Mouse (Mus musculus) lung, postnatal 0 days (tissue): ENCODE results near the gene BC049730. TPM values are rescaled to one million over a fixed set of nuclear protein-coding genes. Genes with fewer than 3 reads are reported as not detected.
"Not testable (repeated sequence)": the region's sequence is repeated elsewhere in the genome, so short reads cannot be mapped to it uniquely, and the experiment has no call there.

Experiments
- ATAC-seq: fragments of 200-750 bp; cut with Nextera tagmentation; 2 replicates; pipeline ENCODE4 v1.8.0; 2017; ENCODE audit warnings: moderate library complexity
- DNase-seq: peaks from one replicate; pipeline ENCODE4 v3.0.0-alpha.2; 2016; ENCODE audit warnings: low spot score
- H3K27ac ChIP-seq: fragments of 300-500 bp; sonication (generic); 2 replicates; pipeline ENCODE4 v1.5.1; 2014; ENCODE audit warnings: antibody characterized with exemption, mild to moderate bottlenecking, low read length, mixed read lengths
- H3K27me3 ChIP-seq: fragments of 300-500 bp; sonication (generic); replicated peaks from 2 replicates; pipeline ENCODE4 v1.6.1; 2014; ENCODE audit warnings: low read length, mixed read lengths; ENCODE audit not compliant: insufficient read depth
- H3K36me3 ChIP-seq: fragments of 300-500 bp; sonication (generic); 2 replicates; pipeline ENCODE4 v1.6.1; 2014; ENCODE audit warnings: low read length, mixed read lengths; ENCODE audit not compliant: insufficient read depth
- H3K4me1 ChIP-seq: fragments of 300-500 bp; sonication (generic); 2 replicates; pipeline ENCODE4 v1.6.1; 2014; ENCODE audit warnings: antibody characterized with exemption, low read depth, low read length, mixed read lengths; ENCODE audit not compliant: insufficient read depth
- H3K4me2 ChIP-seq: fragments of 300-500 bp; sonication (generic); replicated peaks from 2 replicates; pipeline ENCODE4 v1.6.1; 2014; ENCODE audit warnings: low read depth, mild to moderate bottlenecking, low read length, moderate library complexity, mixed read lengths
- H3K4me3 ChIP-seq: fragments of 300-500 bp; sonication (generic); 2 replicates; pipeline ENCODE4 v1.5.1; 2014; ENCODE audit warnings: low read depth, low read length
- H3K9ac ChIP-seq: fragments of 300-500 bp; sonication (generic); replicated peaks from 2 replicates; pipeline ENCODE4 v1.6.1; 2014; ENCODE audit warnings: low read depth, mild to moderate bottlenecking
- H3K9me3 ChIP-seq: fragments of 300-500 bp; sonication (generic); 2 replicates; pipeline ENCODE4 v1.6.1; 2016; ENCODE audit warnings: low read length, mixed read lengths
- CTCF ChIP-seq: IDR thresholded peaks from 2 replicates; pipeline ENCODE4 v1.5.1; 2016; ENCODE audit warnings: antibody characterized with exemption, mild to moderate bottlenecking
- EP300 ChIP-seq: IDR thresholded peaks from 2 replicates; pipeline ENCODE4 v1.6.1; 2016; ENCODE audit warnings: antibody characterized with exemption, mild to moderate bottlenecking, control low read depth
- WGBS: fragments of 180-500 bp; shearing (Covaris S2); extraction: QIAGEN DNeasy Blood & Tissue Kit; methylation state at CpG from one replicate; pipeline ENCODE4 v1.1.7; 2014; 5-methylcytosine and 5-hydroxymethylcytosine counted together
- polyA plus RNA-seq: library from polyadenylated mRNA; unstranded; fragments of >200 nt; fragmentation: Nextera tagmentation; extraction: Ambion mirVana; gene quantifications from 2 replicates; pipeline ENCODE4 v1.2.1, GENCODE M21; 2015

Gene BC049730
- polyA plus RNA-seq, 1 experiment from 2014 or later = not detected

- Histone ChIP-seq H3K4me1 (no peaks in the 10 kb centered on the region), H3K27me3 (no peaks in the 10 kb centered on the region), H3K4me3 (no peak overlapping the region), H3K4me2 (no peak overlapping the region), H3K9ac (no peak overlapping the region), H3K27ac (no peak overlapping the region), H3K9me3 (no peaks in the 10 kb centered on the region), H3K36me3 (no peaks in the 10 kb centered on the region)
- WGBS = 91% methylated on average over 23 of the region's 23 CpGs
- ATAC-seq = no peak
- no peak for DNase-seq
- no peak for TF ChIP-seq CTCF
- TF ChIP-seq EP300 = no peak
These were observed 37.0 kb upstream of the BC049730 start for GRCm38 (mm10) chr7:24671944-24672439.

- WGBS = 84% methylated on average over 9 of the region's 9 CpGs
- no peaks in the 10 kb centered on the region for H3K9me3 ChIP-seq
These were observed 32.5 kb upstream of the BC049730 start, which contains the start of gene Tex101 for GRCm38 (mm10) chr7:24676575-24676974. TSS of gene Tex101 (minus strand) at chr7:24676675.

GRCm38 (mm10) chr7:24684121-24684520, 24.9 kb upstream of the BC049730 start:
- not testable (repeated sequence) for H3K27ac ChIP-seq, H3K9ac ChIP-seq, H3K27me3 ChIP-seq, H3K4me3 ChIP-seq, H3K36me3 ChIP-seq, H3K9me3 ChIP-seq, ATAC-seq, H3K4me1 ChIP-seq, H3K4me2 ChIP-seq, DNase-seq
- 0 out of 2 replicates have a peak, but pooled peaks have one; percentile 7 for TF ChIP-seq CTCF
- 67% methylated on average over 7 of the region's 7 CpGs for WGBS

More at GRCm38 (mm10) chr7:24676575-24676974, 32.5 kb upstream of the BC049730 start, which contains the start of gene Tex101:
- DNase-seq (no peak), ATAC-seq (no peak)
- Histone ChIP-seq H3K27me3 (no peaks in the 10 kb centered on the region), H3K36me3 (no peaks in the 10 kb centered on the region), H3K27ac (no peak within 1 kb of the TSS), H3K9ac (no peak within 1 kb of the TSS), H3K4me1 (no peaks in the 10 kb centered on the region), H3K4me2 (no peak within 1 kb of the TSS), H3K4me3 (no peak within 1 kb of the TSS)
- no peak for TF ChIP-seq EP300
- no peak for TF ChIP-seq CTCF

- H3K9me3 ChIP-seq, H3K4me2 ChIP-seq, ATAC-seq, DNase-seq, H3K9ac ChIP-seq, H3K4me1 ChIP-seq, H3K27me3 ChIP-seq, H3K36me3 ChIP-seq, H3K4me3 ChIP-seq, H3K27ac ChIP-seq: not testable (repeated sequence)
- WGBS = 87% methylated on average over 10 of the region's 10 CpGs
These were observed 21.5 kb upstream of the BC049730 start for GRCm38 (mm10) chr7:24687519-24687918.

- not testable (repeated sequence) for ATAC-seq, H3K27ac ChIP-seq, H3K9me3 ChIP-seq, H3K9ac ChIP-seq, H3K36me3 ChIP-seq, DNase-seq, H3K27me3 ChIP-seq, H3K4me2 ChIP-seq, H3K4me1 ChIP-seq, H3K4me3 ChIP-seq
- 73% methylated on average over 3 of the region's 3 CpGs for WGBS
These were observed 16.3 kb upstream of the BC049730 start for GRCm38 (mm10) chr7:24692693-24693092.

GRCm38 (mm10) chr7:24697891-24698290, 11.2 kb upstream of the BC049730 start:
- not testable (repeated sequence) for H3K36me3 ChIP-seq, DNase-seq, H3K27me3 ChIP-seq, H3K4me2 ChIP-seq, H3K9me3 ChIP-seq, H3K4me3 ChIP-seq, H3K9ac ChIP-seq, H3K27ac ChIP-seq, ATAC-seq, H3K4me1 ChIP-seq
- WGBS = 89% methylated on average over 4 of the region's 4 CpGs

- H3K4me3 ChIP-seq, H3K9ac ChIP-seq, DNase-seq, H3K27me3 ChIP-seq, H3K9me3 ChIP-seq, H3K36me3 ChIP-seq, H3K4me1 ChIP-seq, H3K4me2 ChIP-seq, H3K27ac ChIP-seq, ATAC-seq: not testable (repeated sequence)
- WGBS = 70% methylated on average over 6 of the region's 9 CpGs
These were observed 6.2 kb upstream of the BC049730 start for GRCm38 (mm10) chr7:24702841-24703240.
